Mouse (Mus musculus): ENCODE results near the gene Nrxn2.

DNA sequence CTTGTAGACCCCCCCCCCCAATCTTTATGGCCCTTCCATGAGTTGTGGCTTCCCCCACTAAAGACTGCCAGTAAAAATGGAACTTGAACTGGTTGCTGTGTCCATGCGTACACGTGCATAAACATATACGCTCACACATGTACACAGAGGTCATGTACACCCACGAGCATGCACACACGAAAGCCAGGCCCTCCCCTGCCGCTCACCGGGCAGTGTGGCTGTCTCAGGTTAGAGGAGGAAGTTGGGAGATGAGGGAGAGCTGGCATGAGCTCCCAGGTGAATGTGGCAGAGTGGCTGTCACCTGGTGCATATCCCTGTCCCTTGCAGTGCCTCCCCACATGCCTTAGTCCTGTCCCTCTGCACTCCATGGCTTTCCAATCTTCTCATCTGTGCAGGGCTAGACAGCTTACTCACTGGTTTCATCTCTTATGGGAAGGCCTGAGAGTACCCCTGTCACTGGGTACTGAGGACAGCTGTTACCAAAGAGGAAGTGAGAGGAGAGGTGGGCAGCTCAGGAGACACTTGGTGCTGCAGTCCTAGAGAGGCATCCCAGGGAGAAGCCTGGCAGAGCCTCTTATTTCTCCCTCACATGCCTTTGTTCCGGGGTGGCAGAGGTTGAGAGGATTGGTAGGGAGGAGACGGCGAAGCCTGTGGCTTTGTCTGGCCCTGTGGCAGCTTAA, 35.6 kb downstream of the Nrxn2 start:
- TF ChIP-seq CTCF (conservative IDR thresholded peaks at IDR 0.05 in 1 of 2, IDR thresholded peaks at IDR 0.05 in 1 of 2; ENCODE audit: low read depth in 2 of 2, low read length in 2 of 2) (no peak), ZNF384 (IDR thresholded peaks at IDR 0.05; ENCODE audit: low read depth, low read length) (no peak), BHLHE40 (IDR thresholded peaks at IDR 0.05; ENCODE audit: low read depth, low read length) (no peak)

Measured in CH12.LX (cell line).